Mouse (Mus musculus) right cerebral cortex, adult 2 months (tissue): ENCODE measurements around the gene Cuedc1.

Source experiments
- DNase-seq, 2 experiments: peaks; one replicate each; pipeline ENCODE4 v3.0.0; 2021 to 2022; ENCODE audit warnings: low spot score in 2 of 2

Cuedc1 gene

DNA sequence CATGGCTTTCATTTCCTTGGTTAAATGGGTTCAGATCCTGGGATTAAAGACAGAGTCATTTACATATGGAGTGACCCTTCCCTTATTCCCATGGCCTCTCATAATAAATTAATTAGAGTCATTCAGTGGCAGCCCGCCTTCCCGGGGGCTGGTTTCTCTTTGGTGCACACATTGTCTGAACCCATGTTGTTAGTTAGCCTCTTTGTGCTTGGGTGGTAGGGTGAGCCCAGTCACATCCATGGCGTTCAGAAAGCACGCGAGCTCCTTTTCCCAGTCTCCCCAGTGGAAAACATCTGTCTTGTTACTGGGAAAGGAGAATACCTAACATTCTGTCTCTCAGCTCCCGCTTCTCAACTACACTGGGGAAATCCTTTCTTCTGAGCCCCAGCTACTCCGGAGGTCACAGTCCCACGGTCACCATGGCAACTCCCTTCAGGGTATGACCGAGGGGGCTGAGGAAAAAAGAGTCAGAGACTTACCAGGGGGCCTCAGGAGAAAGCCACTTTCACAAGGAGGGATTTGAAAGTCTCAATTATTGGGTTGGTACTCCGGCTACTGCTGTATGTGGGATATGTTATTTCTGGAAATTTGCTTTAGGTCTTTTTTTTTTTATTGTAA, 143.0 kb downstream of the Cuedc1 start:
- no peak for DNase-seq

DNA sequence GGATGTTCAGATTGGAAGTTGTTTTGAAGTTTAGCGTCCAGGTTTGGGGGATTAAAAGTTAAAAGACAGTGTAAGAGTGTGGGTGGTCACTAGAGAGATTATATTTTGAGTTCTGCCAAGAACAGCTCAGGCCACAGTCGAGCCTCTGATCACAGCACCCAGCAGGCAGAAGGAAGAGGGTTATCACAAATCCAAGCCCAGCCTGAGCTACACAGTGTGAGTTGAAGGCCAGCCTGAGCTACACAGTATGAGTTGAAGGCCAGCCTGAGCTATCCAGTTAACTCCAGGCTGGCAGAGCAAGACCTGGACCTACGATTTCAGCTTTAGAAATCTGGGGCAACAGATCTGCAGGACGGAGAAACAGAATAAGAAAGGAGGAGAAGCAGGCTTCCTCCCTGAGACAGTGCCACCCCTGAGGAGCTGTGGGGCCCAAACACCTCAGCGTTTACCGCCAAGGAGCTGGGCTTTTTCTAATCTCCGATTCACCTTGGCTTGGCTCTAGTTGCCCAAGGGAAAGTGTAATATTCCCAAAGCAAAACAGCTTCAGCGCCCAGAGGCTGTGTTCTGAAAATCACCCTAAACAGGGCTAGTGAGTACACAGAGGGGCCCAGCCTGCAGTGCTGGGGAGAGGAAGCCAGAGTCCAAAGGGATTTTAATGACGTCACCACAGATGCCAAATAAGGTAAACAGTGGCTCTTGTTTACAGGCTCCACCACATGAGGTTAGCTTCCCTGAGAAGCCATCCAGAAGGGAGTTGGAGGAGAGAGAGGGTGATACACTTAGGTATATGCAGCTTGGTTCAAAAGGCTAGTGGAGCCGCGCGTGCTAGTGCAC, 143.8 kb downstream of the Cuedc1 start:
- no peak for DNase-seq
